Mouse (Mus musculus) liver, embryonic 13.5 days (tissue): ENCODE measurements around the gene Zfp74. TPM values are rescaled to one million over a fixed set of nuclear protein-coding genes. Genes with fewer than 3 reads are reported as not detected.

Source experiments
- ATAC-seq: fragments of 200-750 bp; cut with Nextera tagmentation; 2 replicates; pipeline ENCODE4 v1.8.0; 2017; ENCODE audit warnings: low read depth, mild to moderate bottlenecking, moderate number of reproducible peaks, moderate library complexity
- DNase-seq: peaks from one replicate; pipeline ENCODE4 v3.0.0; 2022
- H3K27ac ChIP-seq: fragments of 300-500 bp; sonication (generic); 2 replicates; pipeline ENCODE4 v1.5.1; 2015; ENCODE audit warnings: moderate library complexity, mild to moderate bottlenecking, inconsistent platforms
- H3K27me3 ChIP-seq: fragments of 300-500 bp; sonication (generic); 2 replicates; pipeline ENCODE4 v1.6.1; 2015; ENCODE audit warnings: mild to moderate bottlenecking, inconsistent platforms
- H3K36me3 ChIP-seq: fragments of 300-500 bp; sonication (generic); 2 replicates; pipeline ENCODE4 v1.6.1; 2015; ENCODE audit warnings: mild to moderate bottlenecking, inconsistent platforms
- H3K4me1 ChIP-seq: fragments of 300-500 bp; sonication (generic); replicated peaks from 2 replicates; pipeline ENCODE4 v1.6.1; 2015; ENCODE audit warnings: inconsistent platforms
- H3K4me2 ChIP-seq: fragments of 300-500 bp; sonication (generic); 2 replicates; pipeline ENCODE4 v1.6.1; 2015; ENCODE audit warnings: inconsistent platforms, mild to moderate bottlenecking, moderate library complexity
- H3K4me3 ChIP-seq: fragments of 300-500 bp; sonication (generic); replicated peaks from 2 replicates; pipeline ENCODE4 v1.5.1; 2015; ENCODE audit warnings: mild to moderate bottlenecking, inconsistent platforms
- H3K9ac ChIP-seq: fragments of 300-500 bp; sonication (generic); 2 replicates; pipeline ENCODE4 v1.6.1; 2015; ENCODE audit warnings: mild to moderate bottlenecking, inconsistent platforms
- H3K9me3 ChIP-seq: fragments of 300-500 bp; sonication (generic); replicated peaks from 2 replicates; pipeline ENCODE4 v1.6.1; 2016; ENCODE audit warnings: inconsistent platforms
- WGBS: fragments of 180-500 bp; shearing (Covaris S2); methylation state at CpG from one replicate; pipeline ENCODE4 v1.1.7; 2015; ENCODE audit not compliant: insufficient replicate concordance; 5-methylcytosine and 5-hydroxymethylcytosine counted together
- polyA plus RNA-seq: library from polyadenylated mRNA; unstranded; fragments of >200 nt; fragmentation: Nextera tagmentation; extraction: Ambion mirVana; gene quantifications from 2 replicates; pipeline ENCODE4 v1.2.1, GENCODE M21; 2015

Gene Zfp74
- polyA plus RNA-seq, 1 experiment from 2014 or later = 2.0 TPM

DNA sequence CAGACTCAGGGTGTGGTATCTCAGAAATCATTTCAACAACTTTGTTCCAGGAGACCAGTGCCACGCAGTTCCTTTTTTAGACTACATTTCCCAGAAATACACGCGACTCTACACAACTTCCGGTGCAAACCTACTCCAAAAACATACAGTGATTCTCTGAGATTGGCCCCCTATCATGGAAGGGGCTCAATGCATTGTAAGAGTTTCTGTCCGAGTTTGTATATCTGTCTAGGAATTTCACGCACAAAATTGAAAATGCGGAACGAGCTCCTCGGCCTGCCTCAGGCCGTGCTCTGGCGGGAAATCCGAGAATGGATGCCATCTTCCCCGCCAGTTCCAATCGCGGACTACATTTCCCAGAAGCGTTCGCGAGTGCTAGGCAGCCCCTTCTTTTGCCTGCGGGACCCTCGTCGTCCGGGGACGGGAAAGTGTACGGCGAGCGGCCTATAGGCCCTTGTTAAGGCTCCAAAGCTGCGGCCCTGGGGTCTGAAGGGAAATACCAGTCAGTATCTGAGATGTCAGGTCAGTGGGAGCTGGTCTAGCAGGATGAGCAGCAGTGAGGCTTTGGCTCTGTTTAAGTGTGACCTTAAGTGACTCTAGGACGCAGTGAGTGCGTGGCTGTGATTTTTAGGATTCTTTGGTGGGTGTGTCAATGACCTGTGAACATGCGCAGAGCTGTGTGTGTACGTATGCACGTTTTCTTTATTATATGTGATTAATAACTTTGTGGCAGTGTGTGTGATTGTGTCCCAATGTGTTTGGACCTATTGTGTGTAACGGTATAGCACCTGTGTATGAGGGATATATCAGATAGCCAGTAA, 45.5 kb downstream of the Zfp74 start, which contains the start of gene Zfp383:
TSS of gene Zfp383 (plus strand) at position 94 of the 821 bp plus-strand sequence.
- DNase-seq (peak; percentile 62), ATAC-seq (peak; percentile 60)
- Histone ChIP-seq H3K9me3 (no peaks in the 10 kb centered on the region), H3K9ac (peak within 1 kb of the TSS; percentile 62), H3K36me3 (peaks cover 14% of the 10 kb centered on the region), H3K4me3 (peak within 1 kb of the TSS; percentile 65), H3K27me3 (no peaks in the 10 kb centered on the region), H3K4me1 (peaks cover 17% of the 10 kb centered on the region), H3K27ac (no peak within 1 kb of the TSS; the same call in 1 of the 2 replicates), H3K4me2 (peak within 1 kb of the TSS; percentile 75)
- WGBS = 2% methylated on average over 33 of the region's 33 CpGs

DNA sequence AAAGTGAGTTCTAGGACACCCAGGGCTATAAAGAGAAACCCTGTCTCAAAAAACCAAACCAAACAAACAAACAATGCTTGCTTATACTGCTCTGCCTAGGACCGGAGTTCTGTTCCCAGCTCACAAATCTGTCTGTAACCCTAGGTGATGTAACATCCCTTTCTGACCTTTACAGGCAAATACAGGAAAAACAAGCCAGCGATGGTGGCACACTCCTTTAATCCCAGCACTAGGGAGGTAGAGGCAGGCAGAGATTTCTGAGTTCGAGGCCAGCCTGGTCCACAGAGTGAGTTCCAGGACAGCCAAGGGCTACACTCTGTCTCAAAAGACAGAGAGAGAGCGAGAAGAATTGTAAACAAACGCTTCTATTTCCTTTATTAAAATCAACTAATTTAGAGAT, 46.7 kb downstream of the Zfp74 start:
- 71% methylated on average over 5 of the region's 5 CpGs for WGBS
- no peak overlapping the region for H3K9ac ChIP-seq
- DNase-seq = no peak
- no peaks in the 10 kb centered on the region for H3K9me3 ChIP-seq
- H3K4me1 ChIP-seq = peaks cover 17% of the 10 kb centered on the region
- peaks cover 9% of the 10 kb centered on the region for H3K36me3 ChIP-seq
- ATAC-seq = no peak
- H3K27ac ChIP-seq = no peak overlapping the region
- no peak overlapping the region for H3K4me3 ChIP-seq
- H3K27me3 ChIP-seq = no peaks in the 10 kb centered on the region
- H3K4me2 ChIP-seq = peak overlapping the region; percentile 75; the same call in 1 of the 2 replicates

DNA sequence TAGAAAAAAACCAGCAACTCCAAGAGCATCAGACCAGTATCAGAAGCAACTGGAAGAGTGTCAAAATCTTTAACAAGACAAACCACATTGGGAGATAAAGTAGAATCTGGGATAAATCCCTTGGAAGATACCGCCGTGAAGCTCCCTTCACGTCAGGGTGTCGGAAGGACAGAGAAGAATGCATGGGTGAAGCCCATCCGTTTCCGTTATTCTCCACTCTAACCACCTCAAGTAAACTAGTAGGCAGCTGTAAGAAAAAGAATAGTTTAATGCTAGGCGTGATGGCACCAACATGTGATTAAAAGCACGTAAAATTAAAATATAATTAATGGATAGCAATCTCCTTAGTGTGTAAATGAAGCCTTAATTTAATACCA, 47.2 kb downstream of the Zfp74 start:
- 34% methylated on average over 8 of the region's 8 CpGs for WGBS
- Histone ChIP-seq H3K27me3 (no peaks in the 10 kb centered on the region), H3K27ac (no peak overlapping the region), H3K4me1 (peaks cover 17% of the 10 kb centered on the region), H3K9me3 (no peaks in the 10 kb centered on the region), H3K4me3 (peak overlapping the region; percentile 70), H3K4me2 (peak overlapping the region; percentile 75), H3K36me3 (peaks cover 8% of the 10 kb centered on the region), H3K9ac (peak overlapping the region; percentile 75; the same call in 1 of the 2 replicates)
- no peak for DNase-seq
- ATAC-seq = no peak

GRCm38 (mm10) chr7:29905966-29906681, 47.8 kb downstream of the Zfp74 start, which contains the start of gene Zfp27:
Gene Zfp27 (minus strand): TSS chr7:29906572.
- Histone ChIP-seq H3K4me2 (peak within 1 kb of the TSS; percentile 75), H3K27ac (peak within 1 kb of the TSS; percentile 81), H3K9me3 (no peaks in the 10 kb centered on the region), H3K9ac (peak within 1 kb of the TSS; percentile 75), H3K36me3 (peaks cover 13% of the 10 kb centered on the region), H3K27me3 (no peaks in the 10 kb centered on the region), H3K4me3 (peak within 1 kb of the TSS; percentile 70), H3K4me1 (peaks cover 17% of the 10 kb centered on the region)
- ATAC-seq (peak; percentile 78), DNase-seq (peak; percentile 63)
- under 1% methylated on average over 22 of the region's 22 CpGs for WGBS

- 83% methylated on average over 4 of the region's 4 CpGs for WGBS
- H3K27me3 ChIP-seq = no peaks in the 10 kb centered on the region
These were observed 49.8 kb downstream of the Zfp74 start for GRCm38 (mm10) chr7:29904101-29904500.

DNA sequence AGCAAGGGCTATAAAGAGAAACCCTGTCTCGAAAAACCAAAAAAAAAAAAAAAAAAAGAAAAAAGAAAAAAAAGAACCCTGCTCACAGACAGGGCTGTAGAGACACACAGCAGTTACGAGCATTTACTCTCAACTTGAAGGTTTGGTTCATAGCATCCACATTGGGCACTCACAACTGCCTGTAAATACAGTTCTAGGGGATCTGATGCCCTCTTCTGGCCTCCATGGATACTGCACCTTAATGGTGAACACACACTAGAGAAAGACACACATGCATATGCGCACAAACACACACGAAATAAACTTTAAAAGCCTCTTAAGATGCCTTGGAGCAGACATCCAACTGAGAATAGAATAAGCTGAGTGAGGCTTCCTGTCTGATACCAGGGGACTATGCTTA, 55.5 kb downstream of the Zfp74 start:
- Histone ChIP-seq H3K4me2 (no peak overlapping the region), H3K9me3 (peaks cover 26% of the 10 kb centered on the region), H3K27ac (no peak overlapping the region), H3K4me3 (no peak overlapping the region), H3K4me1 (no peaks in the 10 kb centered on the region), H3K9ac (no peak overlapping the region), H3K36me3 (peaks cover 81% of the 10 kb centered on the region), H3K27me3 (no peaks in the 10 kb centered on the region)
- no peak for ATAC-seq
- 78% methylated on average over 4 of the region's 4 CpGs for WGBS
- no peak for DNase-seq

More at GRCm38 (mm10) chr7:29904101-29904500, 49.8 kb downstream of the Zfp74 start:
- H3K4me3 ChIP-seq = no peak overlapping the region
- ATAC-seq (no peak), DNase-seq (no peak)
- H3K27ac ChIP-seq = no peak overlapping the region
- H3K4me2 ChIP-seq = no peak overlapping the region
- H3K9ac ChIP-seq = no peak overlapping the region
- peaks cover 31% of the 10 kb centered on the region for H3K36me3 ChIP-seq
- peaks cover 17% of the 10 kb centered on the region for H3K4me1 ChIP-seq
- no peaks in the 10 kb centered on the region for H3K9me3 ChIP-seq

- H3K27ac ChIP-seq = no peak overlapping the region
- WGBS = 81% methylated on average over 4 of the region's 4 CpGs
- no peak overlapping the region for H3K9ac ChIP-seq
- H3K36me3 ChIP-seq = peaks cover 60% of the 10 kb centered on the region
- H3K4me3 ChIP-seq = no peak overlapping the region
- H3K4me1 ChIP-seq = no peaks in the 10 kb centered on the region
- DNase-seq (no peak), ATAC-seq (no peak)
- no peaks in the 10 kb centered on the region for H3K27me3 ChIP-seq
- no peak overlapping the region for H3K4me2 ChIP-seq
- peaks cover 55% of the 10 kb centered on the region for H3K9me3 ChIP-seq
These were observed 61.1 kb downstream of the Zfp74 start for GRCm38 (mm10) chr7:29892756-29893155.

DNA sequence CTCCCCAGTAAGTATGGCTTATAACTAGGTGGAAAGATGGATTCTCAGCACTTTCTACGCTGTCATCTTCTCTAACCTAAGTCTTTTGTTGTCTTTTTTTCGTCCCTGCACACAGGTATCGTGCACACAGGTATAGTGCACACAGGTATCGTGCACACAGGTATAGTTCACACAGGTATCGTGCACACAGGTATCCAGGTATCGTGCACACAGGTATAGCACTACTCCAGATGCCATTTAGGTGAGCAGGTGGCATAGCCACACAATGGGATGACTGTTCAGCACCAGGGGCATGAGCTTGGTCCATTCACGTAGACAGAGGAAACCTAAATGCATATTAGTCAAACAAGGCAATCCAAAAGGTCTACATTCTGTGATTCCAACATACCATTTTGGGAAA, 63.4 kb downstream of the Zfp74 start:
- H3K36me3 ChIP-seq = peaks cover 39% of the 10 kb centered on the region
- H3K27me3 ChIP-seq = no peaks in the 10 kb centered on the region
- no peak overlapping the region for H3K4me2 ChIP-seq
- no peak overlapping the region for H3K4me3 ChIP-seq
- DNase-seq (no peak), ATAC-seq (no peak)
- peaks cover 63% of the 10 kb centered on the region for H3K9me3 ChIP-seq
- WGBS = 79% methylated on average over 7 of the region's 7 CpGs
- H3K9ac ChIP-seq = no peak overlapping the region
- H3K4me1 ChIP-seq = no peaks in the 10 kb centered on the region
- H3K27ac ChIP-seq = no peak overlapping the region

DNA sequence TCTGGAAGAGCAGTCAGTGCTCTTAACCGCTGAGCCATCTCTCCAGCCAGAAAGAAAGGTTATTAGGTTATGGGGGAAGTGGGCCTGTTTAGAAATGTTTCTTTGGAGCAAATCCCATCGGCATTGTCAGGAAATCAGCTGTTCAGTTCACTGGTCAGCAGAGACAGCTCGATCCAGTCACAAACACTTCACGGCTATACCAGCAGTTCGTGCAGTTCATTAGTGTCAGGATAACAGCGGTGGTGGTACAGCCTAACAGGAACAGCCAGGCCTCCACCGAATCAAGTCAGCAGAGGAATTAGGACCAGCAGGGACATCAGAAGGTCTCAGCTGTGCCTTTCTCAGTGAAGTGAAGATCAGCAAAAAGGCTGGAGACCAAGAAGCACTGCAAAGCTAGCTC, 73.0 kb downstream of the Zfp74 start:
- DNase-seq (no peak), ATAC-seq (no peak)
- Histone ChIP-seq H3K9ac (no peak overlapping the region), H3K9me3 (peaks cover 26% of the 10 kb centered on the region), H3K27me3 (no peaks in the 10 kb centered on the region), H3K27ac (no peak overlapping the region), H3K4me2 (no peak overlapping the region), H3K4me3 (no peak overlapping the region), H3K4me1 (no peaks in the 10 kb centered on the region), H3K36me3 (peaks cover 4% of the 10 kb centered on the region; the same call in 1 of the 2 replicates)
- 71% methylated on average over 7 of the region's 7 CpGs for WGBS
